Mouse (Mus musculus) CH12.LX (cell line): ENCODE results near the gene Fancd2. TPM values are rescaled to one million over a fixed set of nuclear protein-coding genes. Genes with fewer than 3 reads are reported as not detected.

ENCODE experiments used
- DNase-seq: peaks from one replicate; pipeline ENCODE4 v3.0.0-alpha.2; 2013; ENCODE audit errors: extremely low read depth
- H3K27ac ChIP-seq: 2 replicates; pipeline ENCODE4 v1.5.1; 2012; ENCODE audit warnings: low read depth, mild to moderate bottlenecking, control low read depth, moderate library complexity; ENCODE audit not compliant: insufficient read depth
- H3K27me3 ChIP-seq: replicated peaks from 2 replicates; pipeline ENCODE3; 2012; ENCODE audit warnings: inconsistent platforms
- H3K36me3 ChIP-seq, 2 experiments: replicated peaks in 1 of 2; 2 replicates each; pipeline versions ENCODE3 to v1.6.1; 2012; ENCODE audit warnings: inconsistent platforms in 1 of 2, low read length in 1 of 2, mild to moderate bottlenecking in 1 of 2, mixed read lengths in 1 of 2, moderate library complexity in 1 of 2; ENCODE audit not compliant: control insufficient read depth in 1 of 2, insufficient read depth in 1 of 2
- H3K4me1 ChIP-seq, 2 experiments: 2 replicates each; pipeline ENCODE4 v1.6.1; 2012; ENCODE audit warnings: inconsistent platforms in 1 of 2, moderate library complexity in 1 of 2; ENCODE audit not compliant: insufficient read depth in 2 of 2, control insufficient read depth in 1 of 2
- H3K4me2 ChIP-seq: 2 replicates; pipeline ENCODE4 v1.6.1; 2012; ENCODE audit warnings: low read depth, mild to moderate bottlenecking, control low read depth; ENCODE audit not compliant: poor library complexity, insufficient read depth, severe bottlenecking
- H3K4me3 ChIP-seq, 3 experiments: fragments of 150-350 bp in 1 of 3; sonication (generic) in 1 of 3; replicated peaks in 1 of 3; 2 replicates each; pipeline versions ENCODE3 to v1.5.1; 2011 to 2012; ENCODE audit warnings: low read depth in 2 of 3, low read length in 2 of 3, mild to moderate bottlenecking in 2 of 3, moderate library complexity in 2 of 3, control low read depth in 1 of 3, improper control_type of control experiment in 1 of 3, inconsistent platforms in 1 of 3, mixed read lengths in 1 of 3; ENCODE audit not compliant: poor library complexity in 1 of 3
- H3K79me2 ChIP-seq: replicated peaks from 2 replicates; pipeline ENCODE4 v1.6.1; 2012; ENCODE audit warnings: mild to moderate bottlenecking, moderate library complexity; ENCODE audit not compliant: control insufficient read depth, poor library complexity, insufficient read depth, severe bottlenecking; ENCODE audit errors: extremely low read depth
- H3K9ac ChIP-seq: 2 replicates; pipeline ENCODE4 v1.6.1; 2012; ENCODE audit warnings: low read depth, mild to moderate bottlenecking, control low read depth, moderate library complexity; ENCODE audit not compliant: insufficient read depth
- H3K9me3 ChIP-seq: replicated peaks from 2 replicates; pipeline ENCODE3; 2012; ENCODE audit warnings: low read length, inconsistent platforms, mixed read lengths
- BHLHE40 ChIP-seq: IDR thresholded peaks from 2 replicates; pipeline ENCODE4 v1.6.1; 2011; ENCODE audit warnings: mild to moderate bottlenecking, low read depth, low read length, improper control_type of control experiment
- CHD1 ChIP-seq: IDR thresholded peaks from 2 replicates; pipeline ENCODE4 v1.6.1; 2012; ENCODE audit warnings: low read depth, low read length, improper control_type of control experiment, inconsistent platforms
- CHD2 ChIP-seq: IDR thresholded peaks from 2 replicates; pipeline ENCODE4 v1.6.1; 2011; ENCODE audit warnings: low read length, improper control_type of control experiment
- CTCF ChIP-seq, 2 experiments: IDR thresholded peaks in 1 of 2; conservative IDR thresholded peaks in 1 of 2; 2 replicates each; pipeline ENCODE4 v1.5.1; 2011 to 2012; ENCODE audit warnings: low read depth in 2 of 2, low read length in 2 of 2, improper control_type of control experiment in 1 of 2, inconsistent platforms in 1 of 2, mild to moderate bottlenecking in 1 of 2, moderate library complexity in 1 of 2
- EP300 ChIP-seq: IDR thresholded peaks from 2 replicates; pipeline ENCODE4 v1.6.1; 2011; ENCODE audit warnings: low read length, improper control_type of control experiment
- GABPA ChIP-seq: IDR thresholded peaks from 2 replicates; pipeline ENCODE4 v1.6.1; 2012; ENCODE audit warnings: low read depth, low read length, improper control_type of control experiment, inconsistent platforms; ENCODE audit not compliant: insufficient replicate concordance
- HCFC1 ChIP-seq: IDR thresholded peaks from 2 replicates; pipeline ENCODE4 v1.6.1; 2012; ENCODE audit warnings: low read depth, mild to moderate bottlenecking, inconsistent platforms, low read length, improper control_type of control experiment
- IRF4 ChIP-seq: IDR thresholded peaks from 2 replicates; pipeline ENCODE4 v1.6.1; 2014; ENCODE audit warnings: low read depth, mild to moderate bottlenecking, inconsistent platforms, low read length, improper control_type of control experiment
- JUN ChIP-seq: IDR thresholded peaks from 2 replicates; pipeline ENCODE4 v1.6.1; 2011; ENCODE audit warnings: low read depth, mild to moderate bottlenecking, low read length, improper control_type of control experiment, moderate library complexity; ENCODE audit not compliant: insufficient read depth
- MAFK ChIP-seq: IDR thresholded peaks from 2 replicates; pipeline ENCODE4 v1.6.1; 2011; ENCODE audit warnings: low read length, improper control_type of control experiment; ENCODE audit not compliant: insufficient replicate concordance
- MYC ChIP-seq: IDR thresholded peaks from 2 replicates; pipeline ENCODE4 v1.6.1; 2011; ENCODE audit warnings: low read depth, mild to moderate bottlenecking, improper control_type of control experiment, low read length
- PAX5 ChIP-seq: IDR thresholded peaks from 2 replicates; pipeline ENCODE4 v1.6.1; 2012; ENCODE audit warnings: low read length, inconsistent platforms, mixed read lengths
- POLR2A ChIP-seq: IDR thresholded peaks from 2 replicates; pipeline ENCODE4 v1.6.1; 2011; ENCODE audit warnings: low read depth, mild to moderate bottlenecking, improper control_type of control experiment, low read length
- RAD21 ChIP-seq: IDR thresholded peaks from 2 replicates; pipeline ENCODE4 v1.6.1; 2011; ENCODE audit warnings: low read depth, mild to moderate bottlenecking, low read length, improper control_type of control experiment, moderate library complexity
- RCOR1 ChIP-seq: conservative IDR thresholded peaks from 2 replicates; pipeline ENCODE4 v1.6.1; 2012; ENCODE audit warnings: low read depth, mild to moderate bottlenecking, inconsistent platforms, low read length, improper control_type of control experiment
- SIN3A ChIP-seq: IDR thresholded peaks from 2 replicates; pipeline ENCODE4 v1.6.1; 2012; ENCODE audit warnings: low read length, improper control_type of control experiment, inconsistent platforms
- TCF12 ChIP-seq: IDR thresholded peaks from 2 replicates; pipeline ENCODE4 v1.6.1; 2014; ENCODE audit warnings: low read depth, mild to moderate bottlenecking, inconsistent platforms, low read length, improper control_type of control experiment
- UBTF ChIP-seq: IDR thresholded peaks from 2 replicates; pipeline ENCODE4 v1.6.1; 2012; ENCODE audit warnings: low read depth, mild to moderate bottlenecking, inconsistent platforms, low read length, improper control_type of control experiment, moderate library complexity
- USF1 ChIP-seq: IDR thresholded peaks from 2 replicates; pipeline ENCODE4 v1.6.1; 2014; ENCODE audit warnings: low read depth, mild to moderate bottlenecking, inconsistent platforms, low read length, improper control_type of control experiment
- USF2 ChIP-seq: conservative IDR thresholded peaks from 2 replicates; pipeline ENCODE4 v1.6.1; 2011; ENCODE audit warnings: low read depth, low read length, improper control_type of control experiment
- ZC3H11A ChIP-seq: IDR thresholded peaks from 2 replicates; pipeline ENCODE4 v1.6.1; 2012; ENCODE audit warnings: low read depth, mild to moderate bottlenecking, inconsistent platforms, low read length, improper control_type of control experiment
- ZKSCAN1 ChIP-seq: IDR thresholded peaks from 2 replicates; pipeline ENCODE4 v1.6.1; 2012; ENCODE audit warnings: low read depth, inconsistent platforms, low read length, improper control_type of control experiment, borderline replicate concordance
- ZMIZ1 ChIP-seq: IDR thresholded peaks from 2 replicates; pipeline ENCODE4 v1.6.1; 2012; ENCODE audit warnings: low read depth, mild to moderate bottlenecking, inconsistent platforms, low read length, improper control_type of control experiment
- ZNF384 ChIP-seq: IDR thresholded peaks from 2 replicates; pipeline ENCODE4 v1.6.1; 2012; ENCODE audit warnings: low read depth, low read length, improper control_type of control experiment, inconsistent platforms
- dilution Hi-C: fragments of 300-500 bp; cut with MboI; formaldehyde crosslinking; loops from 2 replicates; pipeline ENCODE4 v1.14.3; 2020; ENCODE audit warnings: low sequenced_read_pairs; ENCODE audit not compliant: extremely low pct_unique_long_range_greater_than_20kb, extremely low pct_ligation_motif_present
- in situ Hi-C: fragments of 300-500 bp; cut with MboI; formaldehyde crosslinking; loops from 3 replicates; pipeline ENCODE4 v1.14.3; 2019; ENCODE audit warnings: low sequenced_read_pairs, low pct_ligation_motif_present, low pct_unique_long_range_greater_than_20kb, mixed read lengths
- polyA plus RNA-seq: library from polyadenylated mRNA; unstranded; fragments of >175 nt; gene quantifications from 2 replicates; pipeline ENCODE4 v1.2.1, GENCODE M21; 2012; ENCODE audit warnings: low read depth; ENCODE audit not compliant: insufficient read length
- total RNA-seq, 2 experiments: library from RNA; depleted of rRNA; stranded (reverse); fragments of 300-350 nt in 1 of 2; fragments of >200 nt in 1 of 2; gene quantifications; 2 replicates each; pipeline ENCODE4 v1.2.3; 2012 to 2014

Gene Fancd2
- total and polyA plus RNA-seq, 3 experiments = 25.5 to 32.7 (median 30.2) TPM

DNA sequence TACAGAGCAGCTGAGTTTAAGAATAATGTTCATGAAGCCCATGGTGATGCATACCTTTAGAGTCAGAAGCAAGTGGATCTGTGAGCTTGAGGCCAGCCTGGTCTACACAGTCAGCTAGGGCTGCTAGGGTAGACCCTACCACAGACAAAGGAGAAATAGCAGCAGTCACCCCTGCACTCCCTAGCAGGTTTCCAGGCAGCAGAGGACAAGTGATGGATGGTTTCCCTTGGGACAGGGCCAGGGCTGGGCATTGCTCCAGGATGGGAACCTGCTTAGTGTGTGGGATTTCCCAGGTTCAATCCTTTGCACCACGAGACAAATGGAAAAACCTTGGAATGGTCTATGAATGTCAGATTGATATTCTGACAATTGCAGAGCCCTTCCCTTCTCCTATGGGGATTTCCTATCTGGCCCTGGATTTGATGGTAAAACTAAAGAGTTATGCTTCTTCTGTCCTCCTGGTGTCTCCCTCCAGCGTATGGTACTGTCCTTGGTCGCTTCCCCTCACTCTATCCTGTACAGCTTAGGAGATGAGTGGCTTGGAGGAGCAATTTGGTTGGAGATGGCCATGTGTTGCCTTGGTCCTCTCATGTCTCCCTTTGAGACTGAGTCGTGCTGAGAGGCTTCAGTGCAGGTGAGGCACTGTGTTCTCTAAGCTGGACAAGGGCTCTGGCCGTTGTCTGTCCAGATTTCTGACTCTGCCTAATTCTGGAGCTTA, 55.1 kb downstream of the Fancd2 start:
- H3K36me3 ChIP-seq = peaks cover 49 to 88% of the 10 kb centered on the region in 2 experiments
- no peaks in the 10 kb centered on the region for H3K9me3 ChIP-seq
- H3K4me1 ChIP-seq = no peaks in the 10 kb centered on the region
- H3K27ac ChIP-seq = no peak overlapping the region
- no peaks in the 10 kb centered on the region for H3K27me3 ChIP-seq
- H3K4me3 ChIP-seq = no peak overlapping the region
- dilution Hi-C loops (no loop called here), in situ Hi-C loops (no loop called here)
- no peak for TF ChIP-seq IRF4
- TF ChIP-seq POLR2A = no peak
- no peak for TF ChIP-seq ZC3H11A
- TF ChIP-seq UBTF = no peak
- no peak for TF ChIP-seq BHLHE40
- TF ChIP-seq MYC = no peak
- TF ChIP-seq RCOR1 = no peak
- TF ChIP-seq GABPA = no peak
- TF ChIP-seq ZNF384 = no peak
- TF ChIP-seq CTCF (conservative IDR thresholded peaks at IDR 0.05 in 1 of 2, IDR thresholded peaks at IDR 0.05 in 1 of 2; ENCODE audit: low read depth in 2 of 2, low read length in 2 of 2) = no peak
- no peak for TF ChIP-seq USF2
- no peak for TF ChIP-seq PAX5
- no peak for TF ChIP-seq CHD2
- TF ChIP-seq EP300 = no peak
- TF ChIP-seq SIN3A = no peak
- TF ChIP-seq MAFK = no peak
- no peak for TF ChIP-seq HCFC1
- DNase-seq = no peak
- H3K79me2 ChIP-seq = no peaks in the 10 kb centered on the region
- no peak overlapping the region for H3K4me2 ChIP-seq
- H3K9ac ChIP-seq = no peak overlapping the region

DNA sequence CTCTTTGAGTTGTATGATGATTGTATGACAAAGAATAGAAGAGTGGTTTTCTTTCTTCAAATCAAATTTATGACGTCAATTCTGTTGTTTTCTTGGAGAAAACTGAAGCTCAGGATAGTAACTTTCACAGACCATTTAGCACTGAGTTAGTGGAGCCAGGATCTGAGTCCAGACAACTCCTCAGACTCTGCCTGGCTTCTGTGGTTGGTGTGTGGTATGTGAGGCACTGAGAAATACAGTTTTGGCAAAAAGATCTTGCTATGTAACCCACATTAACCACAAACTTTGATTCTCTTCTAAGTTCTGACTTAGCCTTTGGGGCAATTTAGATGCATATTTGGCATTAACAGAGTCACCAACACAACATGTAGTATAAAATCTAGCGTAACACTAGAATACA, 61.2 kb downstream of the Fancd2 start:
- Histone ChIP-seq H3K79me2 (no peaks in the 10 kb centered on the region), H3K4me3 (no peak overlapping the region), H3K27me3 (no peaks in the 10 kb centered on the region), H3K4me2 (no peak overlapping the region), H3K4me1 (no peaks in the 10 kb centered on the region), H3K36me3 (peaks cover 33 to 83% of the 10 kb centered on the region in 2 experiments), H3K9me3 (no peaks in the 10 kb centered on the region), H3K9ac (no peak overlapping the region), H3K27ac (no peak overlapping the region)
- in situ Hi-C loops (no loop called here), dilution Hi-C loops (no loop called here)
- TF ChIP-seq TCF12 = no peak
- no peak for TF ChIP-seq GABPA
- TF ChIP-seq USF1 = no peak
- TF ChIP-seq CHD1 = no peak
- TF ChIP-seq UBTF = no peak
- no peak for TF ChIP-seq MAFK
- TF ChIP-seq ZKSCAN1 = no peak
- TF ChIP-seq ZMIZ1 = no peak
- no peak for TF ChIP-seq RAD21
- TF ChIP-seq JUN = no peak
- DNase-seq = no peak
